Mouse (Mus musculus) WW6 (cell line): ENCODE measurements at regions not wholly inside any gene's neighbourhood (a gene's known extent, or its start where the extent isn't known, plus 50 kb on each side); places are given as distances from the start of the nearest gene placed in this dataset.

Experiments
- DNase-seq: peaks from one replicate; pipeline ENCODE4 v3.0.0-alpha.2; 2013; ENCODE audit warnings: low read depth, low spot score

DNA sequence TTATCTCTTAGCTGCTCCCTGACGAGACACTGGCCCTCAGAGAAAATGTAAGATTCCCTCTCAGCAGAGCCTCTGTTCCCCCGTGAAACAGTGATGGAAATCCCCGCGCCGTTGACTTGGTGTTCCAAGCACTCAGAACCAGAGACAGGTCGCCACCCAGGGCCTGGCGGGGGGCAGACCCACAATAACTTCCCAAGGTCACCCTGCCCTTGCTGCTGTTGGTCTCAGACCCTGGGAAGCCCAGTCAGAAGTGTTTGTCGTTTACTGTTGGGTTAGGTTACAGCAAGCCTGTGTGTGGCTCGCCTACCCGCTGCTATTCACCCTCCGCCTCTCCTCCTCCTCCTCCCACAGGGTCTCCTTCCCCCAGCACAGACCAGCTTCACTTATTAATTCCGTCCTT, 154.2 kb upstream of the Eomes start:
- no peak for DNase-seq

DNA sequence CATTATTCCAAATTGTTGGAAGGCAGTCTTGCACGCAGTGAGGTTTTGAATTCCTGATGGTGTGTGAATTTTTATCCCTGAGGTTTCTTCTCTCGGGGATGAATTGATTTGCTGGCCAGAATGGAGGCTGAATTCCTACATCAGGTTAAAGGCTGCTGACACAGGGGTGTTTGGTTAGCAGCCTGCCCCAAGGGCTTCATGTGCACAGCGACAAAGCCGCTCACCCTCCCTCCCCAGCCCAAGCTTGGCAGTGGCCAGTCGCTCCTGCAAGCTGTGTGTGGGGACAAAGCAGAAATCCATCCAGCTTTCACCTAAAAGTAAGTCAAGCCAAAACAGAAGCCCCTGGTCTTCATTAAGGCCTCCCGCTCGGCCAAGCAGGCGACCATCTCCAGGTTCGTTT, 151.4 kb upstream of the Eomes start:
- DNase-seq: no peak

DNA sequence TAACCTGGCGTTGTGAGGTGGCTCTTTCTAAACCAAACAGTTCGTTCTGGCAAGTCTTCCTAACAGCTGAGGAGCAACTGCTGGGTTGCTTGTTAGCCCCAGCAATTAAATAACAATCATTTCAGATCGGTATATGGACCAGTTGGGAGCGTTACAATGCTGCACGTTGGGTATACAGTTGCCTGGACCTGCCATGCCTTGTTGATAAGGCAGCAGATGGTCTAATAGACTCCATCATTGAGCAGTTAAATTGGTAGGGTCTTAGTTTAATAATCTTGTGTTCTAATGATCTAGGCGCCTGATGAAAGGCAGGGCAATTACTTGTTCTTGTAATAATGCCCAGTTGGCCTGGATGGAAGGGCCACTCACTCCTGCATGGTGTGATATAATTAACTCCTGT, 150.1 kb upstream of the Eomes start:
- no peak for DNase-seq

DNA sequence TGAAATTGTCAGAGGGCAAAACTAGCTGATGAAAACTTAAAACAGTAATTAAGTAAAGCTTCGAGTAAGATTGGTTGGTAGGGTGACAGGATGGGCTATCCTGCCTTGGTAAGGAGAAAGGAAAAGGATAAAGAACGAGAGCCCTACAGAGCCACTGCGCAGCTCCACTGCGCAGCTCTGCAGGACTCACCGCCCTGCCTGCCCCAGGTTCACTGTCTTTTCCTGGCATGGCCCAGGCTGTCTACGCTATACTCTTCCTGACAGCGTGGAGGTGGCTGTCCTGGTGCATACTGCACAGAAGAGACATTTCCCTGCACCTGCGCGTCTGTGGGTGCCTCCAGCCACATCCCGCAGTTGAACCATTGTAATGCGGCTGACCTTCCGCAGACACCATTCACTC, 136.6 kb upstream of the Eomes start:
- no peak for DNase-seq

DNA sequence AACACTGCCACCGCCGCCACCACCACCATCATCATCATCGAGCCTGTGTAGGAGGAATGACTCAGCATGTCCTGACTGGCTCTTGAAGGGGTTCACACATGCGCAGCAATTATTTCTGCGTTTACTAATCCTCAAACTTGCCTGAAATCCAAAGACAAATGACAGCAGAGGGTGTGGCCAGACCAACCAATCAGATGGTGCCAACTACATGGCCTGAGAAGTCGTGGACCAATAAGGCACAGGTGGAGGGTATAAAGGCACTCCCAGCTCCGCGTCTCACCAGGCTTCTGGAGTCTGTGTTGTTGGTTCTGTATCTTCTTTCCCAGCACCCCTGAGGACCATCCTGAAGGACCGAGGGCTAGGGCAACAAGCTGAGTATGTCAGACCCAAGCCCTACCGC, 123.1 kb upstream of the Eomes start:
- no peak for DNase-seq

DNA sequence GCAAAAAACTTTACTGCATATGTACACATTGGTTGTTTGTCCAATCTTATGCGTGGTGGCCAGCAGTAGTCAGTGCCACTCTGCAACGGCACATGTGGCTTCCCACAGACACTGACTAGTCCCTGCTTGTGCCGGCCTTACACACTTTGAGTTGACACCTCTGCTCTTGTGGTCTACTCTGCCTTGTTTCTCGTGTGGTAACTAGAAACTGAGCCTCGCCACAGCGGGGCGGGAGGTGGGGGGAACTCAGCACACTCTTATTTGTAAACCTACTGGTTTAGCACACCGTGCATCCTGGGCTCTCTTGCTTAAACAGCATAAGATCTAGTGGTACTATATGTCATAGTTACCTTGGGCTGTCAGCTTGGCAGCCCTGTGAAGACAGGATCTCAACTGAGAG, 120.6 kb upstream of the Eomes start:
- no peak for DNase-seq

DNA sequence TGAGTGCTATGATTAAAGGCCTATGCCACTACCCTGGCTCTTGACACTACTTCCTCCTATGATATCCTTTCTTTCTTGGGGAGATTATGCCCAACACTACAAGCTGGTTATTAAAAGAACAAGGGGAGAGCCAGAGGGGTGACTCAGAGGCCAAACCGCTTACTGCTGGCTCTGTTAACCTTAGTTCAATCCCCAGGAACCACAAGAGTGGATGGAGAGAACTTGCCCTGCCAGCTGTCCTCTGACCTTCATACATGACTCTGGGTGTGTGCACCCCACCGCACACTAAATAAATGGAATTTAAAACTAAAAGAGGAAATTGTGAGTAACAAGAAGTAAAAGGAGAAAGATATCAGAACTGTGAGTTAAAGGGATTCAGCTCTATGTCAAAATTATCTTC, 114.1 kb upstream of the Eomes start:
- no peak for DNase-seq

DNA sequence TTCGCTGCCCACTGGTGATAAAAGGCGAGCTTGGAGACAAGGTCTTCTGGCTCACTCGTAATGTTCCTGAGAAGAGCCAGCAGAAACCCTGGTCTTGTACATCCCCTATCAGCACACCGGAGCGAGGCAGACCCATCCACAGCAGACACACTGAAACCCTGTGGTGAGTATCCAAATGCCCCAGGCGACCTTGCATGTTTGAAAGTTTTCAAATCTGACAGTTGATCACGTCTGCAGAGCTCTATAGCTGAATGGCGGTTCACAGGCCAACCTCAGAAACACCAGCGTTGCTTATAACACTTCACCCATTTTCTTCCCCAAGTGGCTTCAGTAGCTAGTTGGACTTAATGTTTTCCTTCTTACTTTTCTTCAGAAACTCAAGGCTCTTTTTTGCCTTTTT, 112.6 kb upstream of the Eomes start:
- DNase-seq: no peak

DNA sequence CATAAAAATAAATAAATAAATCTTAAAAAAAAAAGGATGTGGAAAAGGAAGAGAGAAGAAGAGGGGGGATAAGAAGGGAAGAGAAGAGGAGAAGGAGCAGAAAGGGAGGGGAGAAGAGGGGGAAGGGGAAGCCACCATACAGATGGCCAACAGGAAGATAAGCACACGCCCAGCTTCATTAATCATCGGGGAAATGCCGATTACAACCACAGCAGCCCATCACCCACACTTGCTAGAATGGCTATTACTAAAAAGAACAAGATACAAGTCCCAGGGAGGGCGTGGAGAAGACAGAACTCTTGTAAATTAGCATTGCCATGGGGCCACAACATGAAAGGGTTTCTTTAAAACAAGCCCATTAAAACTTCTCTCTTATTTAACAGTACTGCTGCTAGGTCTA, 110.7 kb upstream of the Eomes start:
- no peak for DNase-seq

DNA sequence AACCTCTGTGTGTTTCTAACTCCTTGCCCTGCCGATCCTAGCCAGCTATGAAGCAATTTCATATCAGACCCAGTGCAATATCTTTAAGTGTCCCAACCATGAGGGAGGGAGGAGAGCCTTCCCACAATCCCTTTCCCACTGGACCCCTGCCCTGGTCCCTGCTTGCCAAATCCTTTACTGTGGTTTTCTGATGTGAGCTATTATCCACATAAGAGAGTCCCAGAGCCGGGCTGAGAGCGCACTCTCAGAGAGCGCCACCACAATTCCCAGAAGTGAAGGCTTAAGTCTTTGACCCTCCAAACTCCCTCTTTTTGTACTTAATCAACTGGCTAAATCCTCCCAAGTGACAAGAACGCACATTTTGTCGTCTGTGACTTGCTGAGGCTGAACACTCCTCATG, 107.4 kb upstream of the Eomes start:
- DNase-seq: no peak

GRCm38 (mm10) chr9:118374680-118375079, 103.3 kb upstream of the Eomes start:
- DNase-seq: no peak

- no peak for DNase-seq
These were observed 99.0 kb upstream of the Eomes start for GRCm38 (mm10) chr9:118379055-118379454.

- no peak for DNase-seq
These were observed 95.5 kb upstream of the Eomes start for GRCm38 (mm10) chr9:118382532-118382931.

- DNase-seq: no peak
These were observed 93.4 kb upstream of the Eomes start for GRCm38 (mm10) chr9:118384610-118385009.

- DNase-seq: no peak
These were observed 90.4 kb upstream of the Eomes start for GRCm38 (mm10) chr9:118387631-118388030.

GRCm38 (mm10) chr9:118389481-118390334, 88.3 kb upstream of the Eomes start:
- no peak for DNase-seq

GRCm38 (mm10) chr9:118390679-118391078, 87.3 kb upstream of the Eomes start:
- DNase-seq: no peak

GRCm38 (mm10) chr9:118391715-118392114, 86.3 kb upstream of the Eomes start:
- DNase-seq: no peak

GRCm38 (mm10) chr9:118392796-118393195, 85.2 kb upstream of the Eomes start:
- DNase-seq: no peak

- no peak for DNase-seq
These were observed 84.4 kb upstream of the Eomes start for GRCm38 (mm10) chr9:118393567-118393966.

DNA sequence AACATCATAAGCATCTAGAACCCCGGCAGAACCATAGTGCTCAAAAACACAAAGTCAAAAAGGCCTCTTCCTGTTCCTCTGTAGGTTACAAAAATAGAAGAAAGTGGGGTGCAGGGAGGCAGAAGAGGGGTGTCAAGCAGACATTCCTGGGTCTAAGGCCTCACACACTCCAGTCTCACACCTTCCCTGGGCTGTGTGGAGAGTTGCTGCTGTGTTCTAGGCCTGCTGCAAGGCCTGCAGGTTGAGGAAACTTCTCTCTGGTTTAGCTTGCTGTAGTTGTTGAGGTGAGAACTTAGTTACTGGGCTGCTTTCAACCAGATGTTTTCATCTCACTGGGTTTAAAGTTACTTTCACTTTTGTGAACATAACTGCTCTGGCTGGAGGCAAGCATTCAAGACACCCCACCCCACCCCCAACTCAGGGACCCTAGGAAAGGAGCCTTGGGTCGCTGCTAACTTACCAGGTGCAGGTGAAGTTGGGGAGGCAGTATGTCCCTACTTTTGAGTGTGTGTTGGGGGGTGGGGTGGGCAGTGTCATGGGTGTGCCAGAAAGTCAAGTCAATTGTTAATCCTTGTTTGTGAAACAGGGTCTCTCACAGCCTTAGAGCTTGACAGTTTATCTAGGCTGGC, 81.5 kb upstream of the Eomes start:
- DNase-seq: no peak

DNA sequence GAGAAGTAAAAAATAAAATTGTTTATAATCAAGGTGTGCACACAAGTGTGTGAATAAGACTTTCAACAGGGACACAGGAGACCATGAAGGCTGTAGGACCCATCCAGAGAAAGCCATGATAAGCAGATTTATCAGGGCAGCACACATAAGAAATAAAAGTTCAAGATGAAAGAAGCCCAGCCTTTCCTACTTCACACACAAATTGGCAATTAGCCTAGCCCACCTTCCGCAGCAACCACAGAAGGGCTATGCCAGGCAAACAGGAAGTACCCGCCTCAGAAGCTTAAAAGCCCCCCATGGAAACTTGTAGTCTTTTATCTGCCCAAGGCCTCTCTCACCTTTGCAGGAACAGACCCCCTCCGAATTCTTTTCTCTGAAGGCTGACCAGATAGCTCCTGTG, 77.5 kb upstream of the Eomes start:
- no peak for DNase-seq

- DNase-seq: no peak
These were observed 76.8 kb upstream of the Eomes start for GRCm38 (mm10) chr9:118401170-118401569.
